Mouse (Mus musculus) small intestine, adult 2 months (tissue): ENCODE data around the gene Hsdl2.

Source experiments
- CTCF ChIP-seq: fragments of 200-500 bp; IDR thresholded peaks from 2 replicates; pipeline ENCODE4 v1.5.1; 2012; ENCODE audit warnings: low read depth, mild to moderate bottlenecking, control low read depth, inconsistent platforms, low read length, moderate library complexity, mixed read lengths; ENCODE audit not compliant: insufficient replicate concordance, insufficient read length; ENCODE audit errors: extremely low read depth
- POLR2A ChIP-seq: fragments of 200-500 bp; IDR thresholded peaks from 2 replicates; pipeline ENCODE4 v1.6.1; 2012; ENCODE audit warnings: low read depth, mild to moderate bottlenecking, control low read depth, inconsistent platforms, low read length, moderate library complexity

GRCm38 (mm10) chr4:59604892-59605291 lies 23.5 kb downstream of the Hsdl2 start:
- TF ChIP-seq CTCF: no peak
- no peak for TF ChIP-seq POLR2A
